Mouse (Mus musculus): ENCODE measurements around the gene Gm10203. TPM values are rescaled to one million over a fixed set of nuclear protein-coding genes. Genes with fewer than 3 reads are reported as not detected.

Gm10203 gene
- polyA plus RNA-seq, 2 experiments = not detected

- Histone ChIP-seq H3K36me3 (replicated peaks; ENCODE audit: control insufficient read depth, insufficient read depth, low read depth) (no peaks in the 10 kb centered on the region; the same call in 1 of the 2 replicates), H3K27me3 (ENCODE audit: control insufficient read depth, insufficient read depth, low read length) (no peaks in the 10 kb centered on the region), H3K9me3 (ENCODE audit: control insufficient read depth, low read length) (no peaks in the 10 kb centered on the region), H3K9ac (replicated peaks) (no peak overlapping the region), H3K4me1 (replicated peaks; ENCODE audit: control insufficient read depth in 2 of 2, insufficient read depth in 2 of 2, low read length in 1 of 2) (peaks cover 5 to 19% of the 10 kb centered on the region in 2 experiments; a peak in 3 of 4 replicates), H3K4me3 (ENCODE audit: insufficient read depth in 1 of 2, low read depth in 2 of 2, low read length in 2 of 2) (no peak overlapping the region), H3K27ac (no peak overlapping the region), H3K4me2 (ENCODE audit: low read depth) (no peak overlapping the region)
- 80% methylated on average over 3 of the region's 3 CpGs for WGBS (ENCODE audit: insufficient replicate concordance)
- ATAC-seq (ENCODE audit: insufficient read depth) (no peak), DNase-seq (ENCODE audit: low read depth in 3 of 3, low spot score in 3 of 3) (no peak)
- TF ChIP-seq EP300 (IDR thresholded peaks at IDR 0.05; ENCODE audit: low read depth) (no peak), CTCF (IDR thresholded peaks at IDR 0.05; ENCODE audit: low read depth) (no peak)
These were observed 9.0 kb downstream of the Gm10203 start for GRCm38 (mm10) chr6:149139011-149139410.

- no peak within 1 kb of the TSS for H3K27ac ChIP-seq
These were observed 9.5 kb downstream of the Gm10203 start, which contains the start of gene Etfbkmt for GRCm38 (mm10) chr6:149139471-149139870. Etfbkmt (plus strand) TSS chr6:149139849.

GRCm38 (mm10) chr6:149141393-149142173 lies 11.6 kb downstream of the Gm10203 start:
- peak; percentile 87 to 93 (median 89) for DNase-seq (ENCODE audit: low read depth in 3 of 3, low spot score in 3 of 3)
- Histone ChIP-seq H3K4me3 (ENCODE audit: insufficient read depth in 1 of 2, low read depth in 2 of 2, low read length in 2 of 2) (peak overlapping the region; percentile 74 to 88), H3K27me3 (ENCODE audit: control insufficient read depth, insufficient read depth, low read length) (no peaks in the 10 kb centered on the region), H3K36me3 (replicated peaks; ENCODE audit: control insufficient read depth, insufficient read depth, low read depth) (no peaks in the 10 kb centered on the region; the same call in 1 of the 2 replicates), H3K9me3 (ENCODE audit: control insufficient read depth, low read length) (no peaks in the 10 kb centered on the region), H3K27ac (peak overlapping the region; percentile 78), H3K4me1 (replicated peaks; ENCODE audit: control insufficient read depth in 2 of 2, insufficient read depth in 2 of 2, low read length in 1 of 2) (peaks cover 2 to 9% of the 10 kb centered on the region in 2 experiments; a peak in 1 of 4 replicates), H3K4me2 (ENCODE audit: low read depth) (peak overlapping the region; percentile 85), H3K9ac (replicated peaks) (peak overlapping the region; percentile 95)
- TF ChIP-seq CTCF (IDR thresholded peaks at IDR 0.05; ENCODE audit: low read depth) (no peak), EP300 (IDR thresholded peaks at IDR 0.05; ENCODE audit: low read depth) (peak; percentile 51)
- peak; percentile 97 for ATAC-seq (ENCODE audit: insufficient read depth)
- 3% methylated on average over 36 of the region's 36 CpGs for WGBS (ENCODE audit: insufficient replicate concordance)

More at GRCm38 (mm10) chr6:149139471-149139870, 9.5 kb downstream of the Gm10203 start, which contains the start of gene Etfbkmt:
- Histone ChIP-seq H3K9me3 (ENCODE audit: control insufficient read depth, low read length) (no peaks in the 10 kb centered on the region), H3K36me3 (replicated peaks; ENCODE audit: control insufficient read depth, insufficient read depth, low read depth) (no peaks in the 10 kb centered on the region; the same call in 1 of the 2 replicates), H3K27me3 (ENCODE audit: control insufficient read depth, insufficient read depth, low read length) (no peaks in the 10 kb centered on the region), H3K4me2 (ENCODE audit: low read depth) (peak within 1 kb of the TSS; percentile 85; the same call in 1 of the 2 replicates), H3K9ac (replicated peaks) (no peak within 1 kb of the TSS), H3K4me1 (replicated peaks; ENCODE audit: control insufficient read depth in 2 of 2, insufficient read depth in 2 of 2, low read length in 1 of 2) (peaks cover 2 to 16% of the 10 kb centered on the region in 2 experiments; a peak in 3 of 4 replicates), H3K4me3 (ENCODE audit: insufficient read depth in 1 of 2, low read depth in 2 of 2, low read length in 2 of 2) (no peak within 1 kb of the TSS)
- WGBS (ENCODE audit: insufficient replicate concordance) = 23% methylated on average over 1 of the region's 1 CpGs
- ATAC-seq (ENCODE audit: insufficient read depth) (no peak), DNase-seq (ENCODE audit: low read depth in 3 of 3, low spot score in 3 of 3) (no peak)
- TF ChIP-seq CTCF (IDR thresholded peaks at IDR 0.05; ENCODE audit: low read depth) = no peak
- no peak for TF ChIP-seq EP300 (IDR thresholded peaks at IDR 0.05; ENCODE audit: low read depth)

GRCm38 (mm10) chr6:149145143-149145542 lies 15.2 kb downstream of the Gm10203 start:
- TF ChIP-seq EP300 (IDR thresholded peaks at IDR 0.05; ENCODE audit: low read depth) (no peak), CTCF (IDR thresholded peaks at IDR 0.05; ENCODE audit: low read depth) (no peak)
- Histone ChIP-seq H3K4me3 (ENCODE audit: insufficient read depth in 1 of 2, low read depth in 2 of 2, low read length in 2 of 2) (no peak overlapping the region), H3K9me3 (ENCODE audit: control insufficient read depth, low read length) (no peaks in the 10 kb centered on the region), H3K27me3 (ENCODE audit: control insufficient read depth, insufficient read depth, low read length) (no peaks in the 10 kb centered on the region), H3K36me3 (replicated peaks; ENCODE audit: control insufficient read depth, insufficient read depth, low read depth) (no peaks in the 10 kb centered on the region; the same call in 1 of the 2 replicates), H3K27ac (no peak overlapping the region), H3K4me2 (ENCODE audit: low read depth) (no peak overlapping the region), H3K4me1 (replicated peaks; ENCODE audit: control insufficient read depth in 2 of 2, insufficient read depth in 2 of 2, low read length in 1 of 2) (peaks cover 2 to 9% of the 10 kb centered on the region in 2 experiments; a peak in 1 of 4 replicates), H3K9ac (replicated peaks) (no peak overlapping the region)
- WGBS (ENCODE audit: insufficient replicate concordance) = 93% methylated on average over 1 of the region's 1 CpGs
- no peak for DNase-seq (ENCODE audit: low read depth in 3 of 3, low spot score in 3 of 3)
- ATAC-seq (ENCODE audit: insufficient read depth) = no peak

Measured in liver, embryonic 14.5 days (tissue).